Mouse (Mus musculus) frontal cortex, postnatal 10 days (tissue): Measurements from ENCODE around the gene Gm45208.
"Not testable (repeated sequence)": the region's sequence is repeated elsewhere in the genome, so short reads cannot be mapped to it uniquely, and the experiment has no call there.

Experiments used
- DNase-seq, 2 experiments: peaks; one replicate each; pipeline ENCODE4 v3.0.0; 2022; ENCODE audit warnings: low spot score in 2 of 2, mixed read lengths in 1 of 2

Gm45208 gene

DNA sequence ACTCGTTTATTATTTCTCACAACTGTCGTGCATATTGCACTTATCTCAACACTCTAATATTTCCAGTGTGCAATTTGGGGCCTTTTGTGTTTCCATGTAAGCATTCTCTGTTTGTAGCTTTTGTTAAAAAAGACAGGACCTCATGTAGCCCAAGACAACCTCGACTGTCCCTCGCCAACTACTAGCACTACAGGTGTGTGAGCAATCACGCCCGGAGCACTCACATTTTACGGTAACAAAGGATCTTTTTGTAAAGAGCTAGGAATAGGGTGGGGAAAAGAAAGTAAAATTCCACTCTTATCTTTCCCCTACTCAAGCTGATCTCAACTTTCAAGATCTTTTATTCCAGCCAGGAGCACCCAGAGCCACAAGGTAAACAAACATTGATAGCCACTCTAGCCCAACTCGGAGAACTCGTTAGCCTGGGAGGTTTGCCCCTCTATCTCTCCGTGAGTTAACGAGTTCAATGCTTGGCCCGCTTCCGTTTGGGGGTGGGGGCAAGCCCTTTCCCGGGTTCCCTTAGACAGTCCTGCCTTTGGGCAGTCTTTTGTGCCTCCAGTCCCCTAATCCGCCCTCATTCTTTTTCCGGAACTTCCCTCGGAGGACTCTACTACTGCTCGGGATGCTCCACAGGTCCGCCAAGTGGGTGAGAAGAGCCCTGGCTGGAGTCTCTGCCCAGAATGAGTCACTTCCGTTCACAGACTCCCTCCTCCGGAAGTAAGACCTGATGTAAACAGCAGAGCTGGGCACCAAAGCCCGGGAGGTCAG, at the start of gene Gm45208:
Gm45208 (plus strand) TSS at position 732 of the 768 bp plus-strand sequence.
- peak; percentile 41 to 45 for DNase-seq

DNA sequence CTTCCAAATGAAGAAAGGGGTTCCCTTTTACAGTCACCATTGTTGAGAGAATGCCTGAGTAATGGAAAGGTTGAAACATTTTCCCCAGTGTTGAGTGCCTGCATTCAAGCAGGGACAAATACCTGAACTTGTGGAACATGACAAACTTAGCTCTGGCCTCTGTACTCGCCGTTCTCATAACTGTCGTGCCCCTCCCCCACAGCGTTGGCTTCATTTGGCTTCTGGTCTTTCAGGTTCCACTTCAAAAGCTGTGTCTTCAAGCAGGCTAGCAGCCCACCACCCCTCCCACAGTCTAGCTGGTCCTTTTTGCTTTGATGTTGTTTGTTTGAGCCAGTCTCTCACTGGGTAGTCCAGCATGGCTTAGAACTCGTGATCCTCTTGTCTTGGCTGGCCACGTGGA, 49.3 kb upstream of the Gm45208 start:
- DNase-seq: no peak

DNA sequence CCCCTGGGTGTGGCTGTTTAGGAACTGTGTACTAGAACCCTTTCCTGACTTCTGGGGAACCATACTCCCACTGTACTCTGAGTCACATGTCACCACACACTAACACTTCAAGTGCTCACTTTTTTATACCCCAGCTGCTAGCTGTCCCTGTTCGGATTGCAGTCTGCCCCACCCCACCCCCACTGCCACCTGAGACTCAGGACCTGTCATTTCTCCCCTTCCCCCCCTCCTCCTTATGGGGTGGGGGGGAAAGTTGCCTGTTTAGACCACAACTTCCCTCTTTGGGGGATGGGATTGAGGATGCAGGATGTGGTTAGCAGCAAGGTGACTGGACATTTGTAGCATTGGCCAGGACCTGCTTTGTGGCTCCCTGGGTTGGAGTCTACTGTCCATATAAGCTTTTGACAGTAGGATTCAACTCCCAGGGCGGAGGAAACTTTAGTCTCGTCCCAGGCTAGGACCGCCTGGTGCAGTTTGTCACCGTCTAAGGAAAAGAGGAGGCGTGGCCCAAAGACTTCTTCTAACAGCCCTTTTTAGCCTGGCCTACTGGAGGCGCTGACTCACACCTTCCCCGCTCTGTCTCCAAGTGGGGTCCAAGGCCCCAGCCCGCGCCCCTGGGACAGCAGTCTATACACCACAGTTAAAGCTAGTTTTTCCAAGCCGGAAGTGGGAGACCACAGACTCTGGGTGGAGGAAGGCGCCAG, 48.3 kb upstream of the Gm45208 start:
- no peak for DNase-seq

- DNase-seq: no peak
These were observed 47.6 kb upstream of the Gm45208 start for GRCm38 (mm10) chrX:7674284-7675000.

- no peak for DNase-seq
These were observed 47.1 kb upstream of the Gm45208 start for GRCm38 (mm10) chrX:7675001-7675380.

DNA sequence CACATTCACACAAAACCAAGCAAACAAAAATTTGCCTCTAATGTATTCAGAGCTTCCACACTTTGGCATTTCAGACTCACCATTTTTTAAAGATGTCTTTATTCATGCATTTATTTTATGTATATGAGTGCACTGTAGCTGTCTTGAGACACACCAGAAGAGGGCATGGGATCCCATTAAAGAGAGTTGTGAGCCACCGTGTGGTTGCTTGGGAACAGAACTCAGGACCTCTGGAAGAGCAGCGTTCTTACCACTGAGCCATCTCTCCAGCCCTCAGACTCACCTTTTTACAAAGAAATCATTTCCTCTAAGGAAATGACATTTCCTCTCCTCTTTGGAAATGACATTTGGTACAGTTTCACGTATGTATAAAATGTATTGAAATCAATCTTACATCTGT, 43.1 kb upstream of the Gm45208 start:
- DNase-seq: no peak

DNA sequence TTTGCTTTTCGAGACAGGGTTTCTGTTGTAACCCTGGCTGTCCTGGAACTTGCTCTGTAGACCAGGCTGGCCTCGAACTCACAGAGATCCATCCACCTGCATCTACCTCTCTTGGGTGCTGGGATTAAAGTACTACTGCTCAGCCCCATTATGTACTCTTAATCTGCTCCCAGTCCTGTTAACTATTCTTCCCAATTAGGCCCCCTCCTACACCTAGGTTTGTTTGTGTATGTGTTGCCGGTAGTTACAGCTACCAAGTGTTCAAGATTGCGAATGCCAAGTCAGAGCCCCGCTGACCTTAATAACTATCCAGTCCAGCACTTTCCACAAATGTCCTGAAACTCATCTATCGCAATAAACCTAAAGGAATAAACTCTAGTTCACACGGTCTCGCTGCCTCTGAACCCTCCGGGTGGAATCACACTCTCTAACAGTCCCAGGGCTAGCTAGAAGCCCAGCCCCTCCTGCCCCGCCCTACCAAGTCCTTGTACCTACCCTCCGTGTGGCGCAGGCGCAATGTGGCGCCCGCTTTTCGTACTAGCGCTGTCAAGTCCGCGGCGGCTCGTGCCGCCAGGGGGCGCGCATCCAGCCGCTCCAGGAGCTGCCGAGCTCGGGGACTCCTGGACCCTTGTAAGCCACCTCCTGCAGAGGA, 42.5 kb upstream of the Gm45208 start:
- peak; percentile 65 to 75 for DNase-seq

DNA sequence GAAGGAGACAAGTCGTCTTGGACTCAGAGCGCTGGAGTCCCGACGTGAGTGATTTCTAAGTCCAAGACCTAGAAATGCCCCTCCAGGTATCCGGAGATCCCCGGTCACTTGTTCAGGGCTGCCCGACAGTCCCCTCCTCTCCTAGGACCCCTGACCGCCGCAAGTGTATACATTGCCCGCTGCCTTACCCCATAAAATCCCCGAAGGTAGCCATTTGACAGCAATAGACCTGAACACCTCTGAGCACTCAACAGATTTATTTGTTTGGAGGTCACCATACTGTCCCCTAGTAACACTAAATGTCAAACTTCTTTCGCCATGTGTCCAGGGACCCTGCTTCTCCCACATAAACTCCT, 42.0 kb upstream of the Gm45208 start:
- DNase-seq: no peak

DNA sequence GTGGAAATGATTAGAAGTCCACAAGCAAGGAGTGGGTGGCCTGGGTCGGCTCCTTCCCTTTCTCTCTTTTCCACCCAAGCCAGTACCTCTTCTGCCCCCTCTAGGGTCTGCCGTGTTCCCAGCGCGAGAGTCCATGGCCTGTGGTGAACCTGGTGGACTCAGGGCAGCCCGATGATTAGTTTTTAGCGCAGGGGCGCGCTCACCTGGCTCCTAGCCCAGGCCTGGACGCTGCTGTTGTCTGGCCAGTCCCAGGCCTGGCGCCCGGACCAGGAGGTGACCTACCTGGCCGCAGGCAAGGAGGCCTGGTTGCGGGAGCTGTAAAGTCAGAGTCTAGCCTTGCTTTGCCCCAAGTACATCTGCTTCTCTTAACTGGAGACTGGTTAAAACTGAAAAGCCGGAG, 41.2 kb upstream of the Gm45208 start, which contains the start of gene Magix:
Magix (minus strand) TSS at position 388 of the 400 bp plus-strand sequence.
- no peak for DNase-seq

DNA sequence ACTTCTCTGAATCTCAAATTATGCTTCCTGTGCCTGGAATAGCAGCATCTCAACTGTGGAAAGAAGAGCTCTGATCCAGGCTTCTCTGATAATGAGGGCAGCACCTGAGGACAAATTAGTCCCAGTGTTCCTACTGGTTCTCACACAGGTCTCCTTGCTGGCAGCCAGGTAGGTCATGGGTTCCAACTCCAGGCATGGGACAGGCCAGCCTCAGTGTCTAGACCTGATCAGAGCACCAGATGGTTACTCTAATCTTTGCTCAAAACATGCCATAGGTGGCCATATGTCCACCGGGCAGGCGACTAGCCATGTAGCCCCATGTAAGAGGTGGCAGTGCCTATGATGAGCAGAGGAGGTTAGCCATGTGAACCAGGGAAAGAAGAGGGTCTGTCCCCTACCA, 33.7 kb upstream of the Gm45208 start:
- DNase-seq: no peak

DNA sequence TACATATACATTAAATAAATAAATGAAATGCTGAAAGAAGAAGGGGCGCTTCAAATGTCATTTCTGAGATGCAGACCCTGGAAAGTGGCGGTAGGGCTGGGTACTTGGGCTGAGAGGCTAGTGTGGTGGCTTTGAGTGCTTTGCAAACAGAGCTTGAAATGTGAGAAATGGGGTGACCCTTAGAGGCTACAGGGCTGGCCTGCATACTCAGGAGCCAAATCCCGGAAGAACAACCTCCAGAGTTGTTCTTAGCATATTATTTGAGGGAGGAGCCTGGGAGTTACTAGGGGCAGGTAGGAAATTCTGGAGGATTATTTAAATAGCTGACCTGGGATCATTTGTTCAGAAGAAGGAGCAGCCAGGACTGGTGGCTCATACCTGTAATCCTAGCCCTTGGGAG, 31.6 kb upstream of the Gm45208 start:
- DNase-seq: no peak

GRCm38 (mm10) chrX:7692862-7693261, 29.2 kb upstream of the Gm45208 start:
- no peak for DNase-seq

DNA sequence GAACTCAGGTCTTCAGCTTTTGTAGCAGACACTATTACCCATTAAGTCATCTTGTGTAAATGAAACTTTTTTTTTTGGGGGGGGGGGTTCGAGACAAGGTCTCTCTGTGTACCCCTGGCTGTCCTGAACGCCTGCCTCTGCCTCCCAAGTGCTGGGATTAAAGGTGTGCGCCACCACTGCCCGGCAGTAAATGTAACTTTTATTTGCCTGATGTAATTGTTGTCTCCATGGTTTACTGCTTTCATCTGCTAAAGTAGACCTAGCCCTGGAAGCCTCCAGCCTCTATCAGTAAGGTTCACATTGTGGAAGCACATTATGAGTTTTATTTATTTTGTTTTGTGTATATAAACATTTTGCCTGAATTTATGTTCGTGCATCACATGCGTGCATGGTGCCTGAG, 25.5 kb upstream of the Gm45208 start:
- no peak for DNase-seq

GRCm38 (mm10) chrX:7696954-7697381, 25.1 kb upstream of the Gm45208 start, which contains the start of gene Gpkow:
Gpkow (plus strand) TSS chrX:7697131.
- peak; percentile 77 to 78 for DNase-seq

- not testable (repeated sequence) for DNase-seq
These were observed 8.3 kb upstream of the Gm45208 start for GRCm38 (mm10) chrX:7713764-7714134.

DNA sequence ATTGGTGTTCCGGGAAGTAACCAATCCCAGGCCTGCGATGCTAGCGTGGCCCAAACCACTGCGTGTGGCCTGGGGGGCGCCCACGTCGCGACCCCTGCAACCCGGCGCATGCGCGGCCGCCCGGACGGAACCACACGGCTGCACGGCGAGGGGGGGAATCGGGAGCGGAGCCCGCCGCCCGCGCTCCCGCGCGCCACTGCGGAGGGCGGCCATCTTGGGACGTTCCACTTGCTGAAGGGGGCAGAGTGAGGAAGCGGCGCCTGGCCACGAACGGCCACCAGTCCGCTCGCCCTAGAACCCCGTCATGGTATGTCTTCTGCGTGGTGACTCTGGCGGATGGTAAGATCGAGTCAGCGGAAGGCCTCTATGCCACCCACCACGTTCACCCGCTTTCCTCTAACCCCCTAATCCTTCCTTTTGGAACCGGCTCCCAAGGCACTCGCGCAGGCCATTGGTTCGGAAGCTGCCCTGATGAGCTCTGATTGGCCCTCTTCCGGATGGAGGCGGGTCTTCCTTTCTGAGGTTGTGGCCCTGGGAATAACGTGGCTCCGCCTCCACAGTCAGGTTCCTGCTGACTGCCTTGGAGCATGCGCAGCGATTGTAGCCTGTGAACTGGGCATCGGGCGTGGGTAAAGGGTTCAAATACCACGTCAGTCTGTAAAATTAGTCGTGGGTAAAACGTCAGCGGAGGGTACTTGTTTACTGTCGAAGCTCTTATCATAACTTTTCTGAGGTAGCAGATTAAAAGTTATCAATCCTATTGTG, 7.7 kb upstream of the Gm45208 start, which contains the start of gene Wdr45:
Wdr45 (plus strand) TSS at position 199 of the 765 bp plus-strand sequence.
- peak; percentile 91 to 93 for DNase-seq

- DNase-seq: not testable (repeated sequence)
These were observed 6.0 kb upstream of the Gm45208 start for GRCm38 (mm10) chrX:7716058-7716457.

GRCm38 (mm10) chrX:7722282-7722611, 202 bp downstream of the Gm45208 start:
- no peak for DNase-seq

DNA sequence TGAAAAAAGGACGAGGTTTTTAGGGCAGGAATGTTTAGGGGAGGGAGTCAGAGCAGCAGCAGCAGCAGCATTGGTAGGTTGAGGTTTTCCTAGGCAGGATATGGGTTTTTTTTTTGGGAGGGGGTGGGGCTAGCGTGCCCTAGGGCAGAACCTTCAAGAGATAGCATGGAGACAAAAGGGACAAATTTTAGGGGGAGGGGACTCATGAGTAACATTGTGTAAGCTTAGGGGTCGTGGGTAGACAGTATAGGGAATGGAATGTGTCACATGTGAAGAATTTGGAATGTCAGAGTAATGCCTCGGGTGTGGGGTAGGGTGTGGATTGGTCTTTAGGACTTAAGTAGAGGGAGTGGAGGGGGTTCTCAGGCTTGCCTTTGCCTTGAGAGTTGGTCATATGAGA, 646 bp downstream of the Gm45208 start:
- DNase-seq: no peak

DNA sequence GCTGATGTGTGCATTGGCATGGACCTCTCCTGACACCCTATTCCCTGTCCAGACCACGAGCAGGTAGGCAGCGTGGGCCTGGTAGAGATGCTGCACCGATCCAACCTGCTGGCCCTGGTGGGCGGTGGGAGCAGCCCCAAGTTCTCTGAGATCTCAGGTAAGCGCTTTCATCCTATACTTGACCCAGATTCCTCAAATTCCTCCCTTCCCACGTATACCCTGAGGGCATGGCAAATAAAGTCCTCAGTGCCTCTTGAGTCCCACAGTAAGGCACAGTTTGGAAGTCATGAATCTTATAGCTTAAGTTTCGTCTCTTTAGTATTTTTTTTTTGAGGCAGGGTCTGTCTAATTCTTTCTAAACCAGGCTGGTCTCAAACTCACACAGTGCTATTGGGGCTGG, 2.1 kb downstream of the Gm45208 start:
- no peak for DNase-seq

DNA sequence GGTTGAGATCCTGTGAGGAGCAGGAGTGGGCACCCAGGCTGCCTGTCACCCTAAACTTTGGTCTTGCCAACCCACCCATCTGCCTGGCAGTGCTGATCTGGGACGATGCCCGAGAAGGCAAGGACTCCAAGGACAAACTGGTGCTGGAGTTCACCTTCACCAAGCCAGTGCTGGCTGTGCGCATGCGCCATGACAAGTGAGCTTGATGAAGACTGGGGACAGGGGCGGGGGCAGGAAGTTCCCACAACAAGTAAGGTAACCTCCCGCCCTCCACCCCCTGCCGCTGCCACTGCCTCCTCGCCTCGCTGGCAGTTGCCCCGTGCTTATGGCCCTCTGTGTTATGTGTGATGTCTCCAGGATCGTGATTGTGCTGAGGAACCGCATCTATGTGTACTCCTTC, 3.8 kb downstream of the Gm45208 start:
- no peak for DNase-seq
